Mouse (Mus musculus): ENCODE measurements at regions not wholly inside any gene's neighbourhood (a gene's known extent, or its start where the extent isn't known, plus 50 kb on each side); places are given as distances from the start of the nearest gene placed in this dataset.
A peak's percentile ranks its signal among the peaks of the same experiment; 100 is the strongest.

DNA sequence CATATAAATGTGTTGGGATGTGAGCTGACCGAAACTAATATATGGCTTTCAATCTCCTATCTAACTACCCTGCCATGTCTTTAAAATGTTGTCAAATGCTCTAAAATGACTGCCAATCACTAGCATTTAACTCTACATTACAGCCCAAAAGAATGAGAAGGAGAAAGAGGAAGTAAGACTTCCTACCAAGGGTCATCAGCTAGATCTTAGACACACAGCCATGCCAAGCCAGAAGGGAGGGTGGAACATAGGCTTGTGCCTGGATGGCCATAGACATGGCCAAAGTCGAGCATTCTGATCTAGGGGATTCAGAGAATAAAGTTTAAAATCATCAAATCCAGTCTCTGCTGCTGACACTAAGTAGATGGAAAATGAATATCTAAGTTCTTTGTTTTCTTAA lies 257.4 kb upstream of the 4930412O13Rik start:
- no peak for DNase-seq (ENCODE audit: low spot score)
- 86% methylated on average over 2 of the region's 2 CpGs for WGBS
- H3K36me3 ChIP-seq: no peaks in the 10 kb centered on the region
- H3K4me1 ChIP-seq: no peaks in the 10 kb centered on the region
- no peaks in the 10 kb centered on the region for H3K27me3 ChIP-seq (ENCODE audit: insufficient read depth, poor library complexity, severe bottlenecking)
- no peak overlapping the region for H3K4me3 ChIP-seq
- no peaks in the 10 kb centered on the region for H3K9me3 ChIP-seq
- no peak overlapping the region for H3K27ac ChIP-seq

DNA sequence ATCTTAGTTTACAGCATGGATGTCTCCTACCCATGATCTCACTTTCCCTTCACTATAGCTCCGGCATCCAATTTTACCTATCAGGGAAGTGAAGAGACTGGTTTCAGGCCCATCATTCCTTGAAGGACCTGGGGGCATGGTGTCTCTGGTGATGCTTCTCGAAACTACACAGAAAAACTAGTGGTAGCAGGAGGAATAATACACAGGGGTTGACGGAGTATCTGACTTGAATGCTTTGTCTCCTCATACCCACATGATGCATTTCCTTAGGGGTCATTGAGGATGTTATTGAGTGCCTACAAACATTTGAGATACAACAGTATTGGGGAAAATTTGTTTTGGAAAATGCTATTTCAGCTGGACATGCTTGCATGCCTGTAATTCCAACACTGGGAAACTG lies 253.0 kb upstream of the 4930412O13Rik start:
- Histone ChIP-seq H3K27ac (no peak overlapping the region), H3K27me3 (ENCODE audit: insufficient read depth, poor library complexity, severe bottlenecking) (no peaks in the 10 kb centered on the region), H3K9me3 (no peaks in the 10 kb centered on the region), H3K4me3 (no peak overlapping the region), H3K4me1 (no peaks in the 10 kb centered on the region), H3K36me3 (no peaks in the 10 kb centered on the region)
- no peak for DNase-seq (ENCODE audit: low spot score)
- 81% methylated on average over 3 of the region's 3 CpGs for WGBS

DNA sequence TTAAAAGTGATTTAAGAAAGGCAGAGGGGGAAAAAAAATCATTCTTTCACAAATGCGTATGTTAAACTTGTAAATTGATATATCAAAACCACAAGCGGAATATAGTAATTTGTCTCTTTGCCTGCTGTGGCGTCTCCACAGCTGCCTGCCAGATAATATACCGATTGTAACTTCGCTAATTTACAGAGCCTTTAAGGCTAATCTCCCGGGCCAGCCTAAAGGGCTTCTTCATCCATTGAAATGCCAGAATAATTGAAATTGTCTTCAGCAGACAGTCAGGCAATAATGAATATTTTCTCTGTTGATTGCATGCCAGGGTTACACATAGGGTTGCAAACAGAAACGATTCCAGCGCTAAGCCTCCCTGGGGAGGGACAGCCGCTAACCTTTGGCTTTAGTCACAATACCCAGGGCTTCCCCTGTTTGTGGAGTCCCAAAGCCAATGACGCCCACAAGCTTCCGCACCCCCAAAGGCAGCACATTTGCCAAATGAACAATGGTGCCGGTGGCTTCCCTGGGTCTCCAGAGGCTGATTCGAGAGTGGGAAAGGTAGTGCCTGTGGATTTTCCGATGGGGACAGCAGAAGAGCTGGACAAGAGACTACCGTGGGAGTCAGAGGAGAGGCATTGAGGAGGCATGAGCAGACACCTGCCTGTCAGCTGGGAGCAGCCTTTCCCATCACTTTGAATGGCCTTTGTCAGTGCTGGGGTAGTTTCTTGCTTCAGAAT lies 248.2 kb upstream of the 4930412O13Rik start:
- DNase-seq (ENCODE audit: low spot score): no peak
- H3K4me1 ChIP-seq: no peaks in the 10 kb centered on the region
- no peaks in the 10 kb centered on the region for H3K36me3 ChIP-seq
- no peaks in the 10 kb centered on the region for H3K9me3 ChIP-seq
- H3K4me3 ChIP-seq: no peak overlapping the region
- H3K27me3 ChIP-seq (ENCODE audit: insufficient read depth, poor library complexity, severe bottlenecking): no peaks in the 10 kb centered on the region
- H3K27ac ChIP-seq: no peak overlapping the region
- WGBS: 56% methylated on average over 15 of the region's 15 CpGs

DNA sequence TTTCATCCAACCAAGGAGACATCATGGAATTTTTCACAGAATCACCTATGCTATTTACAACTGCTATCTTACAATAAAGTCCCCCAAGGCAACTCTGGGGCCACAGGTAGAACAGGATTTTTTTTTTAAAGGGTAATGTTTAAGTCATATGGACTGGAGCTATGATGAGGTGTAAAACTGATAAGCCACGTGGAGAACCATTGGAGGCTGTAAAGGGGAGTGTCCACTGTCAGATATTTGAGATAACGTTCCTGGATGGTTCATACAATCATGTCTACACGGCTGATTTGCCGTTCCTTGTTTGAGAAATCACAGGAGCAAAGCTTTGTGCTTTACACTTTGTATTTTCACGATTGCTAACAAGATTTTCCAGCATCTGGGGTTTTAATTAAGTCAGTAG lies 241.8 kb upstream of the 4930412O13Rik start:
- WGBS: 61% methylated on average over 5 of the region's 5 CpGs

DNA sequence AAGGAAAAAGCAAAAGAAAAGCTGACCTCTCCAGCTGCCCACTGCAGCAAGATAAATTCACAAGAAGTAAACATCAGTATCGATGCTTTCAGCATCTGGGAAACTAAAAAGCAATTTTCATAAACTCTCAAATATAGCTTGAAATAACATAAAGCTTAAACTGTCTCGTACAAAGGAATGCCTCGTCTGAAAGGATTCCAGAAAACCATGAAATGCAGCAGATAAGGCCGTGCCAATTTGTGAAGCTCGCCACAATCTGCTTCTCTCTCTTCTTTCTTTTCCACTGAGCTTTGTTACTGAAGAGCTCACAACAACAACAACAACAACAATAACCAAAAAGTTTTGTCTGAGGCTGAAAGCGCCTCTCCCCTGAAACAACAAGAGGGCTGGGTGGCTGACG lies 239.4 kb upstream of the 4930412O13Rik start:
- no peak overlapping the region for H3K27ac ChIP-seq
- H3K36me3 ChIP-seq: no peaks in the 10 kb centered on the region
- 55% methylated on average over 7 of the region's 7 CpGs for WGBS
- no peaks in the 10 kb centered on the region for H3K4me1 ChIP-seq
- no peaks in the 10 kb centered on the region for H3K27me3 ChIP-seq (ENCODE audit: insufficient read depth, poor library complexity, severe bottlenecking)
- DNase-seq (ENCODE audit: low spot score): no peak
- H3K9me3 ChIP-seq: no peaks in the 10 kb centered on the region
- H3K4me3 ChIP-seq: no peak overlapping the region

More for the DNA sequence above, 241.8 kb upstream of the 4930412O13Rik start:
- no peaks in the 10 kb centered on the region for H3K36me3 ChIP-seq
- H3K27ac ChIP-seq: no peak overlapping the region
- no peak for DNase-seq (ENCODE audit: low spot score)
- no peaks in the 10 kb centered on the region for H3K4me1 ChIP-seq
- no peaks in the 10 kb centered on the region for H3K9me3 ChIP-seq
- H3K4me3 ChIP-seq: no peak overlapping the region
- no peaks in the 10 kb centered on the region for H3K27me3 ChIP-seq (ENCODE audit: insufficient read depth, poor library complexity, severe bottlenecking)

DNA sequence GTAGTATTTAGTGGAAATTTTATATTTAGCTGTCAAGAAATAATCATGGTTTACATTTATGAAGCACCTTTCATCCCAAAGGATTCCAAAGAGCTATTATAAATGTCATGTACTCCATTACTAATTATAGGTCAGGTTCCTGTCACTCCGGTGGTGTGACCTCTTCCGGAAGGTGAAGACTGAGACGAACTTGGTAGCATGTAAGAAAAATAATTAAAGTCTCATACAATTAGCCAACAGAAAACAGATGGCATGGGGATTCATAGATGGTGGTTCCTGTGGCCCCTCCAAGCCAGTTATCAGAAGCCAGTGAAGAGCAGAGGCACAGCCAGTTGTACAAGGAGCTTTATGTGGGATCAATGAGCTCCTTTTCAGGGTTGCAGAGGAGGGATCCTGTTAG lies 238.6 kb upstream of the 4930412O13Rik start:
- Histone ChIP-seq H3K27me3 (ENCODE audit: insufficient read depth, poor library complexity, severe bottlenecking) (no peaks in the 10 kb centered on the region), H3K9me3 (no peaks in the 10 kb centered on the region), H3K36me3 (no peaks in the 10 kb centered on the region), H3K4me3 (no peak overlapping the region), H3K4me1 (no peaks in the 10 kb centered on the region), H3K27ac (no peak overlapping the region)
- 77% methylated on average over 3 of the region's 3 CpGs for WGBS
- DNase-seq (ENCODE audit: low spot score): no peak

DNA sequence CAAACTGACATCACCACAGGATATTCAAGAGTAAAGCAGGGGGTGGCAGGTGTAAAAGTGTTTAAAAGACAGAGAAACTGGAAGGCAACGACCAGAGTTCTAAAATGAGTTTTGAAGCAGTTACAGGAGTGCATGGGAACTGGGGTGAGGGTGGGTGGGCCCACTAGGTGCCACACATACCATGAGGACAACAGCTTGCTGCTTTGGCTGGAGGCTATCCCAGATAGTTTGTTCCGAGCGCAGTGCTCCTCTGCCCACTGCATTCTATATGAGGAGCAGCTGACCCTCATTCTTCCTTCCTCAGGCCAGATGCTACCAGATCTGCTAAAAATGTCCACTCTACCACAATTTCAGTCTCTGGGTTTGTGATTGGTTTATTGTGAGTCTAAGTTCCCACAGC lies 234.6 kb upstream of the 4930412O13Rik start:
- no peaks in the 10 kb centered on the region for H3K4me1 ChIP-seq
- H3K27ac ChIP-seq: no peak overlapping the region
- no peaks in the 10 kb centered on the region for H3K36me3 ChIP-seq
- 68% methylated on average over 3 of the region's 3 CpGs for WGBS
- no peaks in the 10 kb centered on the region for H3K9me3 ChIP-seq
- DNase-seq (ENCODE audit: low spot score): no peak
- no peak overlapping the region for H3K4me3 ChIP-seq
- H3K27me3 ChIP-seq (ENCODE audit: insufficient read depth, poor library complexity, severe bottlenecking): no peaks in the 10 kb centered on the region

DNA sequence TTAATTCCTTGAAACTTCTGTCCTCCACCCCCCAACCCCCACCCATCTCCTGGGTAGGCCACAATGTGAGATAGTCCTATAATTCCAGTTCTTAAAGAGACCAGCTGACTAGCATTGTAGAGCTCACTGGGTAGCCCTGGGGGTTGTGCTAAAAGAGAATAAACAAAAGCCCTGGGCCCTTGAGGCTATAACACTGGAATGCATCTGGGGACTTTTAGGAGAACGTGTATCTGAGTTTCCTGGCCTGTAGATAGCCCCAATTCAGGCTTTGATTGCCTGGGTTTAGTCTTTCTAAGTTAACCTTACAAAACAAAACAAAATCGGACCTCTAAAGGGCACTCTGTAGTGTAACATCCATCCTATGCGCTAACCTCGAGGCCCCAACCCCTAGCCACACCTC lies 234.1 kb upstream of the 4930412O13Rik start:
- no peak for DNase-seq (ENCODE audit: low spot score)
- no peak overlapping the region for H3K27ac ChIP-seq
- H3K4me3 ChIP-seq: no peak overlapping the region
- H3K36me3 ChIP-seq: no peaks in the 10 kb centered on the region
- no peaks in the 10 kb centered on the region for H3K27me3 ChIP-seq (ENCODE audit: insufficient read depth, poor library complexity, severe bottlenecking)
- no peaks in the 10 kb centered on the region for H3K9me3 ChIP-seq
- H3K4me1 ChIP-seq: no peaks in the 10 kb centered on the region
- WGBS: 30% methylated on average over 4 of the region's 4 CpGs

DNA sequence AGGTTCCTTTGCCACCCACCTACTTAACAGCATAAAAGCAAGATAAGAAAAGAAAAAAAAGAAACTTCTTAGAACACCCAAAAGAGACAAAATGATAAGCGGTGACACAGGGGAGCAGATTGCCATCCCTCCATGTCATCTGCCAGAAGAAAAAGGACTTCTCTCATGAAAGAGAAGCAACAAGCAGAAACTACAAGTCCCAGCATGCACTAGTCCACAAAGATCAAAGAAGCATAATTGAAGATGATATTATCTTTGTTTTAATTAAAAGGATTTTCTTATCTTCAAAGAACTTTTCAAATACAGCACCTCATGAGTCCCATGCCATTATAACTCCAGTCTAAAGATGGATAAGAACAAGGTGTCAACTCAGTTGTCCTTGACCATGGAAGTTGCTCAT lies 231.0 kb upstream of the 4930412O13Rik start:
- Histone ChIP-seq H3K4me3 (no peak overlapping the region), H3K4me1 (no peaks in the 10 kb centered on the region), H3K9me3 (no peaks in the 10 kb centered on the region), H3K27ac (no peak overlapping the region), H3K36me3 (no peaks in the 10 kb centered on the region), H3K27me3 (ENCODE audit: insufficient read depth, poor library complexity, severe bottlenecking) (no peaks in the 10 kb centered on the region)
- DNase-seq (ENCODE audit: low spot score): no peak
- WGBS: 90% methylated on average over 1 of the region's 1 CpGs

DNA sequence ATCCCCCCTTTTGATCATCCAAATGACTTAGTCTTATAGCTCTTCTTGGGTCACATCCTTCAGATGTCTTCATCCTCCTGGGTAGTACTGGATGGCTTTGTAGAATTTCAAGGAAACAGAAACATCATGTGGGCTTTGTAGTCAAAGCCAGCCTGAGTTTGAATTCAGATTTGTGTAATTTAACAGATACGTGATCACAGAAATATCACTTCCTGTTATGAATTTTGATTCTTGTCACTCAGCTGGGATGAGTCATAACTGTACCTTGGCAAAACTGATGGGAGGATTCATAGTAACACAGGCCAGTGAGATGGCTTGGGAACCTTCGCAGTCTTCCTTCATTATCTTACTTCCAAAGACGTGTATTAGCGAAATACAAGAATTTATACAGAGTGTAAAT lies 222.2 kb upstream of the 4930412O13Rik start:
- Histone ChIP-seq H3K36me3 (no peaks in the 10 kb centered on the region), H3K9me3 (no peaks in the 10 kb centered on the region), H3K4me1 (no peaks in the 10 kb centered on the region), H3K4me3 (no peak overlapping the region), H3K27me3 (ENCODE audit: insufficient read depth, poor library complexity, severe bottlenecking) (no peaks in the 10 kb centered on the region), H3K27ac (no peak overlapping the region)
- 83% methylated on average over 4 of the region's 4 CpGs for WGBS
- no peak for DNase-seq (ENCODE audit: low spot score)

DNA sequence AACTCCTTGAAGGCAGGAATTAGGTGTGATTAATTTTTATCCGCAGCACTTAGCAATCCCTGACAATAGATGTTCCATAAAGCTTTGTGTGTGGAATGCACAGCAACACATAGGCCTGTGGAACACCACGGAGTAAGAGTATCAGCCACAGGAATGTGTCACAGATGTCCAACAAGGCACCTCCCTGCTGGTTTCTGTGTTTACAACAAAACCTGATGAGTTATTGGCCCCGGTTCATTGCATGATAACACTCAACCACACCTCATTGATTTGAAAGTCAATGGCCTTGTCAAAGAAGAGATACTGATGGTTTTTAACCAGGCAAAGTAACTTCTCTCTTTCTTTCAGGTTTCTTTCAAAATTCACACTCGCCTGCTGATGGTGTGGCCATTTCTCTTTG lies 211.4 kb upstream of the 4930412O13Rik start:
- Histone ChIP-seq H3K27me3 (ENCODE audit: insufficient read depth, poor library complexity, severe bottlenecking) (no peaks in the 10 kb centered on the region), H3K9me3 (no peaks in the 10 kb centered on the region), H3K4me3 (no peak overlapping the region), H3K27ac (no peak overlapping the region), H3K4me1 (no peaks in the 10 kb centered on the region), H3K36me3 (no peaks in the 10 kb centered on the region)
- WGBS: 75% methylated on average over 4 of the region's 4 CpGs
- no peak for DNase-seq (ENCODE audit: low spot score)

DNA sequence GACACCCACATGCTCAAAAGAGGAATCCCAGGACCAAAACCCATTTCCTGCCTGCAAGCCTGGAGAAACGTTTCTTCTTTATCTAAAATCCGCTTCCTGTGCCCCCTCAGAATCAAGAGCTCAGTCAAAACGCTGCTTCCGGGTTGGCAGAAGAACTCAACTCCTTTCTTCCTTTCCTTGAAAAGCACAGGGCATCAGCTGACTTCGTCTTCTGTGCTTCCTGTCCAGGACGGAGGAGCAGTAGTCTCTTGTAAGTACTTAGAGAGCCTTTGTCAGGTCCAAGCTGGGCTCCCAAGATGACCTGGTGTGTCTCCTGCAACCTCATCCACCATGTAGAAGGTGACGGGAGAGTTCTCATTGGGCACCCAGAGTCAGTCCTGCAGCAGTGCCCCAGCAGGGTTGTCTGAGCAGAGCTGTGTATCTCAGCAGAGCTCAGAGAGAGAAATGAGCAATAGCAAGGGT lies 199.3 kb upstream of the 4930412O13Rik start:
- no peaks in the 10 kb centered on the region for H3K27me3 ChIP-seq (ENCODE audit: insufficient read depth, poor library complexity, severe bottlenecking)
- no peaks in the 10 kb centered on the region for H3K9me3 ChIP-seq
- WGBS: 44% methylated on average over 7 of the region's 7 CpGs
- no peak overlapping the region for H3K4me3 ChIP-seq
- H3K36me3 ChIP-seq: no peaks in the 10 kb centered on the region
- H3K27ac ChIP-seq: 0 out of 2 replicates have a peak overlapping the region, but pooled peaks have one; percentile 37
- no peaks in the 10 kb centered on the region for H3K4me1 ChIP-seq
- DNase-seq (ENCODE audit: low spot score): no peak

DNA sequence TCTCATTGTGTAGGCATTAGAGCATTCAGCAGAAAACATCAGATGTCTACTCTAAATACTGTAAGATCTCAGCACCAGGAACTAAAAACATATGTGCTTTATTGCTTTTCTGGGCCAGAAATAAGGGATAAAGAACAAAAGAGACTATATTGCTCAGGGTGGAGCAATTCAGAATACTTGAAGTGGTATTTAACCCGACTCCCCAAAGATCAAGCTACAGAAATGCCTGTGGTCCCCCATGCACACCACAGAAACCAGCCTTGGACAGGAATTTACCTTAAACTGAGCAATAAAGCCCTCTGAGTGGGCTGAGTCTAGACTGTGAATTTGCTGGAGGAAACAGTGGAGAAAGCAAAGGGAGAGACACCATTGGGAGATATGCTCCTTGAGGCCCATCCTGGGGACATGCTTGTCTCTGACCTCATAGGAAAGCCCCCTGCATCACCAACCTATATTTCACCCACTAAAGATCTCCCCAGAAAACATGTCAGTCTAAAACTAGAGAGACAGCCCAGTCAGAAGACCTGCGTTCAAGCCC lies 197.3 kb upstream of the 4930412O13Rik start:
- Histone ChIP-seq H3K27me3 (ENCODE audit: insufficient read depth, poor library complexity, severe bottlenecking) (no peaks in the 10 kb centered on the region), H3K4me3 (no peak overlapping the region), H3K4me1 (no peaks in the 10 kb centered on the region), H3K9me3 (no peaks in the 10 kb centered on the region), H3K27ac (no peak overlapping the region), H3K36me3 (no peaks in the 10 kb centered on the region)
- no peak for DNase-seq (ENCODE audit: low spot score)
- WGBS: 82% methylated on average over 2 of the region's 2 CpGs

DNA sequence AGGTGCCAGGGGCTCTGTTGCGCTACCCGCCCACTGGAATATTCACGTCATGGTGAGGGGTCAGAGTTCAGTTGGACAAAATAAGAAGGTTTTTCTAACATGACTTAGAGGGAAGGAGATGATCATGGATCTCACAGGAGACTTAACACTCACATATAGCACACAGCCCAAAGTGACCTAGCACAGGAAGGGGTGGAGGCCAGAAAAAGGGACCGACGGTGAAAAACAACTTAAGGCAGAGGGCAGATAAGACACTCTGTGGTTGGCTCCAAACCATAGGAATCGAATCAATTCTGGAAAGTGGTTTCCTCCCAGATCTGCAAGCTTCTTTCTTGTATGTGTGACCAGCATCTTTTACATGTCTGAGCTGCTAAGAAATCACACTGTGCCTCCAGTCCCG lies 192.9 kb upstream of the 4930412O13Rik start:
- DNase-seq (ENCODE audit: low spot score): no peak
- Histone ChIP-seq H3K4me1 (no peaks in the 10 kb centered on the region), H3K27ac (no peak overlapping the region), H3K27me3 (ENCODE audit: insufficient read depth, poor library complexity, severe bottlenecking) (no peaks in the 10 kb centered on the region), H3K4me3 (no peak overlapping the region), H3K9me3 (no peaks in the 10 kb centered on the region), H3K36me3 (no peaks in the 10 kb centered on the region)
- WGBS: 71% methylated on average over 7 of the region's 7 CpGs

All from heart, embryonic 10.5 days (tissue).